Mouse (Mus musculus): ENCODE data around the gene Rhou. TPM values are rescaled to one million over a fixed set of nuclear protein-coding genes. Genes with fewer than 3 reads are reported as not detected.

The Rhou gene
- polyA plus RNA-seq (2014; fragmentation: Illumina TruSeq; extraction: RNeasy Lipid Tissue Mini Kit (QIAGEN cat#74804); ENCODE audit: low read depth, low replicate concordance), result 2.3 TPM

GRCm38 (mm10) chr8:123653308-123653993, at the start of gene Rhou:
Gene Rhou, plus strand, starts transcription at chr8:123653929.

Other genes with a start within 250 kb of the Rhou start
- not detected for gene Mc1r, start 246.8 kb upstream of the Rhou start, polyA plus RNA-seq (2014; fragmentation: Illumina TruSeq; extraction: RNeasy Lipid Tissue Mini Kit (QIAGEN cat#74804); ENCODE audit: low read depth, low replicate concordance)
- not detected for gene Tubb3, start 242.5 kb upstream of the Rhou start, polyA plus RNA-seq (2014; fragmentation: Illumina TruSeq; extraction: RNeasy Lipid Tissue Mini Kit (QIAGEN cat#74804); ENCODE audit: low read depth, low replicate concordance)
- gene Def8, start 230.4 kb upstream of the Rhou start, polyA plus RNA-seq (2014; fragmentation: Illumina TruSeq; extraction: RNeasy Lipid Tissue Mini Kit (QIAGEN cat#74804); ENCODE audit: low read depth, low replicate concordance), result 10.8 TPM
- 10.0 TPM for gene Afg3l1, start 176.0 kb upstream of the Rhou start, polyA plus RNA-seq (2014; fragmentation: Illumina TruSeq; extraction: RNeasy Lipid Tissue Mini Kit (QIAGEN cat#74804); ENCODE audit: low read depth, low replicate concordance)
- gene Dbndd1, start 138.5 kb upstream of the Rhou start, polyA plus RNA-seq (2014; fragmentation: Illumina TruSeq; extraction: RNeasy Lipid Tissue Mini Kit (QIAGEN cat#74804); ENCODE audit: low read depth, low replicate concordance), result not detected
- 1.9 TPM for gene Gas8, start 135.1 kb upstream of the Rhou start, polyA plus RNA-seq (2014; fragmentation: Illumina TruSeq; extraction: RNeasy Lipid Tissue Mini Kit (QIAGEN cat#74804); ENCODE audit: low read depth, low replicate concordance)
- 13.7 TPM for gene Rab4a, start 152.1 kb downstream of the Rhou start, polyA plus RNA-seq (2014; fragmentation: Illumina TruSeq; extraction: RNeasy Lipid Tissue Mini Kit (QIAGEN cat#74804); ENCODE audit: low read depth, low replicate concordance)
- gene Ccsap, start 206.3 kb downstream of the Rhou start, polyA plus RNA-seq (2014; fragmentation: Illumina TruSeq; extraction: RNeasy Lipid Tissue Mini Kit (QIAGEN cat#74804); ENCODE audit: low read depth, low replicate concordance), result not detected
- not detected for gene Acta1, start 240.8 kb downstream of the Rhou start, polyA plus RNA-seq (2014; fragmentation: Illumina TruSeq; extraction: RNeasy Lipid Tissue Mini Kit (QIAGEN cat#74804); ENCODE audit: low read depth, low replicate concordance)